Mouse (Mus musculus) CH12.LX (cell line): ENCODE results near the gene Mettl21c. TPM values are rescaled to one million over a fixed set of nuclear protein-coding genes. Genes with fewer than 3 reads are reported as not detected.

Experiments
- DNase-seq: peaks from one replicate; pipeline ENCODE4 v3.0.0-alpha.2; 2013; ENCODE audit errors: extremely low read depth
- H3K27ac ChIP-seq: 2 replicates; pipeline ENCODE4 v1.5.1; 2012; ENCODE audit warnings: low read depth, mild to moderate bottlenecking, control low read depth, moderate library complexity; ENCODE audit not compliant: insufficient read depth
- H3K27me3 ChIP-seq: replicated peaks from 2 replicates; pipeline ENCODE3; 2012; ENCODE audit warnings: inconsistent platforms
- H3K36me3 ChIP-seq, 2 experiments: replicated peaks in 1 of 2; 2 replicates each; pipeline versions ENCODE3 to v1.6.1; 2012; ENCODE audit warnings: inconsistent platforms in 1 of 2, low read length in 1 of 2, mild to moderate bottlenecking in 1 of 2, mixed read lengths in 1 of 2, moderate library complexity in 1 of 2; ENCODE audit not compliant: control insufficient read depth in 1 of 2, insufficient read depth in 1 of 2
- H3K4me1 ChIP-seq, 2 experiments: 2 replicates each; pipeline ENCODE4 v1.6.1; 2012; ENCODE audit warnings: inconsistent platforms in 1 of 2, moderate library complexity in 1 of 2; ENCODE audit not compliant: insufficient read depth in 2 of 2, control insufficient read depth in 1 of 2
- H3K4me2 ChIP-seq: 2 replicates; pipeline ENCODE4 v1.6.1; 2012; ENCODE audit warnings: low read depth, mild to moderate bottlenecking, control low read depth; ENCODE audit not compliant: poor library complexity, insufficient read depth, severe bottlenecking
- H3K4me3 ChIP-seq, 3 experiments: fragments of 150-350 bp in 1 of 3; sonication (generic) in 1 of 3; replicated peaks in 1 of 3; 2 replicates each; pipeline versions ENCODE3 to v1.5.1; 2011 to 2012; ENCODE audit warnings: low read depth in 2 of 3, low read length in 2 of 3, mild to moderate bottlenecking in 2 of 3, moderate library complexity in 2 of 3, control low read depth in 1 of 3, improper control_type of control experiment in 1 of 3, inconsistent platforms in 1 of 3, mixed read lengths in 1 of 3; ENCODE audit not compliant: poor library complexity in 1 of 3
- H3K79me2 ChIP-seq: replicated peaks from 2 replicates; pipeline ENCODE4 v1.6.1; 2012; ENCODE audit warnings: mild to moderate bottlenecking, moderate library complexity; ENCODE audit not compliant: control insufficient read depth, poor library complexity, insufficient read depth, severe bottlenecking; ENCODE audit errors: extremely low read depth
- H3K9ac ChIP-seq: 2 replicates; pipeline ENCODE4 v1.6.1; 2012; ENCODE audit warnings: low read depth, mild to moderate bottlenecking, control low read depth, moderate library complexity; ENCODE audit not compliant: insufficient read depth
- H3K9me3 ChIP-seq: replicated peaks from 2 replicates; pipeline ENCODE3; 2012; ENCODE audit warnings: low read length, inconsistent platforms, mixed read lengths
- CHD1 ChIP-seq: IDR thresholded peaks from 2 replicates; pipeline ENCODE4 v1.6.1; 2012; ENCODE audit warnings: low read depth, low read length, improper control_type of control experiment, inconsistent platforms
- CHD2 ChIP-seq: IDR thresholded peaks from 2 replicates; pipeline ENCODE4 v1.6.1; 2011; ENCODE audit warnings: low read length, improper control_type of control experiment
- CTCF ChIP-seq, 2 experiments: IDR thresholded peaks in 1 of 2; conservative IDR thresholded peaks in 1 of 2; 2 replicates each; pipeline ENCODE4 v1.5.1; 2011 to 2012; ENCODE audit warnings: low read depth in 2 of 2, low read length in 2 of 2, improper control_type of control experiment in 1 of 2, inconsistent platforms in 1 of 2, mild to moderate bottlenecking in 1 of 2, moderate library complexity in 1 of 2
- E2F4 ChIP-seq: IDR thresholded peaks from 2 replicates; pipeline ENCODE4 v1.6.1; 2011; ENCODE audit warnings: low read depth, low read length, improper control_type of control experiment; ENCODE audit not compliant: insufficient replicate concordance
- EP300 ChIP-seq: IDR thresholded peaks from 2 replicates; pipeline ENCODE4 v1.6.1; 2011; ENCODE audit warnings: low read length, improper control_type of control experiment
- HCFC1 ChIP-seq: IDR thresholded peaks from 2 replicates; pipeline ENCODE4 v1.6.1; 2012; ENCODE audit warnings: low read depth, mild to moderate bottlenecking, inconsistent platforms, low read length, improper control_type of control experiment
- IRF4 ChIP-seq: IDR thresholded peaks from 2 replicates; pipeline ENCODE4 v1.6.1; 2014; ENCODE audit warnings: low read depth, mild to moderate bottlenecking, inconsistent platforms, low read length, improper control_type of control experiment
- JUND ChIP-seq: conservative IDR thresholded peaks from 2 replicates; pipeline ENCODE4 v1.6.1; 2011; ENCODE audit warnings: low read depth, low read length, improper control_type of control experiment
- KAT2A ChIP-seq: IDR thresholded peaks from 2 replicates; pipeline ENCODE4 v1.6.1; 2012; ENCODE audit warnings: low read length, improper control_type of control experiment, inconsistent platforms; ENCODE audit not compliant: insufficient replicate concordance
- MEF2A ChIP-seq: IDR thresholded peaks from 2 replicates; pipeline ENCODE4 v1.6.1; 2014; ENCODE audit warnings: low read depth, mild to moderate bottlenecking, inconsistent platforms, low read length, improper control_type of control experiment, borderline replicate concordance
- MXI1 ChIP-seq: IDR thresholded peaks from 2 replicates; pipeline ENCODE4 v1.6.1; 2011; ENCODE audit warnings: mild to moderate bottlenecking, low read depth, low read length, improper control_type of control experiment
- NELFE ChIP-seq: IDR thresholded peaks from 2 replicates; pipeline ENCODE4 v1.6.1; 2011; ENCODE audit warnings: low read depth, low read length, improper control_type of control experiment
- PAX5 ChIP-seq: IDR thresholded peaks from 2 replicates; pipeline ENCODE4 v1.6.1; 2012; ENCODE audit warnings: low read length, inconsistent platforms, mixed read lengths
- POLR2A ChIP-seq: IDR thresholded peaks from 2 replicates; pipeline ENCODE4 v1.6.1; 2011; ENCODE audit warnings: low read depth, mild to moderate bottlenecking, improper control_type of control experiment, low read length
- RAD21 ChIP-seq: IDR thresholded peaks from 2 replicates; pipeline ENCODE4 v1.6.1; 2011; ENCODE audit warnings: low read depth, mild to moderate bottlenecking, low read length, improper control_type of control experiment, moderate library complexity
- SMC3 ChIP-seq: IDR thresholded peaks from 2 replicates; pipeline ENCODE4 v1.6.1; 2011; ENCODE audit warnings: low read depth, low read length, improper control_type of control experiment
- UBTF ChIP-seq: IDR thresholded peaks from 2 replicates; pipeline ENCODE4 v1.6.1; 2012; ENCODE audit warnings: low read depth, mild to moderate bottlenecking, inconsistent platforms, low read length, improper control_type of control experiment, moderate library complexity
- USF1 ChIP-seq: IDR thresholded peaks from 2 replicates; pipeline ENCODE4 v1.6.1; 2014; ENCODE audit warnings: low read depth, mild to moderate bottlenecking, inconsistent platforms, low read length, improper control_type of control experiment
- USF2 ChIP-seq: conservative IDR thresholded peaks from 2 replicates; pipeline ENCODE4 v1.6.1; 2011; ENCODE audit warnings: low read depth, low read length, improper control_type of control experiment
- ZC3H11A ChIP-seq: IDR thresholded peaks from 2 replicates; pipeline ENCODE4 v1.6.1; 2012; ENCODE audit warnings: low read depth, mild to moderate bottlenecking, inconsistent platforms, low read length, improper control_type of control experiment
- ZKSCAN1 ChIP-seq: IDR thresholded peaks from 2 replicates; pipeline ENCODE4 v1.6.1; 2012; ENCODE audit warnings: low read depth, inconsistent platforms, low read length, improper control_type of control experiment, borderline replicate concordance
- ZNF384 ChIP-seq: IDR thresholded peaks from 2 replicates; pipeline ENCODE4 v1.6.1; 2012; ENCODE audit warnings: low read depth, low read length, improper control_type of control experiment, inconsistent platforms
- dilution Hi-C: fragments of 300-500 bp; cut with MboI; formaldehyde crosslinking; loops from 2 replicates; pipeline ENCODE4 v1.14.3; 2020; ENCODE audit warnings: low sequenced_read_pairs; ENCODE audit not compliant: extremely low pct_unique_long_range_greater_than_20kb, extremely low pct_ligation_motif_present
- in situ Hi-C: fragments of 300-500 bp; cut with MboI; formaldehyde crosslinking; loops from 3 replicates; pipeline ENCODE4 v1.14.3; 2019; ENCODE audit warnings: low sequenced_read_pairs, low pct_ligation_motif_present, low pct_unique_long_range_greater_than_20kb, mixed read lengths
- polyA plus RNA-seq: library from polyadenylated mRNA; unstranded; fragments of >175 nt; gene quantifications from 2 replicates; pipeline ENCODE4 v1.2.1, GENCODE M21; 2012; ENCODE audit warnings: low read depth; ENCODE audit not compliant: insufficient read length
- total RNA-seq, 2 experiments: library from RNA; depleted of rRNA; stranded (reverse); fragments of 300-350 nt in 1 of 2; fragments of >200 nt in 1 of 2; gene quantifications; 2 replicates each; pipeline ENCODE4 v1.2.3; 2012 to 2014

Mettl21c gene
- total and polyA plus RNA-seq, 3 experiments = 0.13 to 0.31 (median 0.16) TPM

- Histone ChIP-seq H3K27me3 (no peaks in the 10 kb centered on the region), H3K36me3 (no peaks in the 10 kb centered on the region), H3K79me2 (no peaks in the 10 kb centered on the region), H3K9me3 (no peaks in the 10 kb centered on the region), H3K9ac (no peak overlapping the region), H3K27ac (no peak overlapping the region), H3K4me2 (no peak overlapping the region), H3K4me1 (peaks cover 0 to 16% of the 10 kb centered on the region in 2 experiments; a peak in 2 of 4 replicates), H3K4me3 (no peak overlapping the region)
- DNase-seq = no peak
- in situ Hi-C loops = loop anchor here (5.0 to 10.0 kb wide), 2 partner anchors 161 to 419 kb away; no protein-coding TSS in a partner anchor
- TF ChIP-seq HCFC1 (no peak), USF1 (no peak), MEF2A (no peak), ZNF384 (no peak), ZKSCAN1 (peak; percentile 93)
- dilution Hi-C loops = no loop called here
These were observed 43.6 kb upstream of the Mettl21c start for GRCm38 (mm10) chr1:44063439-44063838.

DNA sequence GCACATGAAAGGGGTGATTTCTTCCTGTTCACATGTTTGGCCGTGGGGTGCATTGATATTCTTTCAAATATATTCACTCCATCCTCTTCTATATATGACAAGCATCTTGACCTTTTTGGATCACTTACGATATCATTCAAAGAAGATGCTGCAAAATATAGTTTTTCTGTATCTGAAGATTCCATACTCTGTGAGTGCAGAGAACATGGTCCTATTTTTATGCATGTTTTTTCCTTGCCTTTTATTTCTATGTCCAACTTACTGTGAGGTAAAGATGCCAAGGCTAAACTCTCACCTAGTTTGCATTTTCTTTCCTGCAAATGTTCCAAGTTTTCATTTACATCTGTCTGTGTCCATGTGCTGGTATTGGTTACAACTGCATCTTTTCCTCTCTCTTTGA is 42.0 kb upstream of the Mettl21c start, which contains the start of gene Gm8251:
Gm8251 (minus strand) TSS at position 101 of the 400 bp plus-strand sequence.
- no peak for TF ChIP-seq MXI1
- no peak for TF ChIP-seq UBTF
- Histone ChIP-seq H3K27me3 (no peaks in the 10 kb centered on the region), H3K9ac (no peak within 1 kb of the TSS), H3K4me1 (peaks cover 0 to 16% of the 10 kb centered on the region in 2 experiments; a peak in 2 of 4 replicates), H3K4me2 (no peak within 1 kb of the TSS), H3K27ac (no peak within 1 kb of the TSS), H3K79me2 (no peaks in the 10 kb centered on the region), H3K4me3 (no peak within 1 kb of the TSS), H3K9me3 (no peaks in the 10 kb centered on the region), H3K36me3 (no peaks in the 10 kb centered on the region)
- in situ Hi-C loops (loop anchor here (5.0 to 10.0 kb wide), 2 partner anchors 160 to 417 kb away; no protein-coding TSS in a partner anchor), dilution Hi-C loops (no loop called here)
- DNase-seq = no peak

GRCm38 (mm10) chr1:44057805-44058204 is 38.0 kb upstream of the Mettl21c start:
- H3K27me3 ChIP-seq = no peaks in the 10 kb centered on the region
- no peak overlapping the region for H3K4me3 ChIP-seq
- no peaks in the 10 kb centered on the region for H3K9me3 ChIP-seq
- no peak for DNase-seq
- no peak overlapping the region for H3K27ac ChIP-seq
- H3K4me1 ChIP-seq = peaks cover 0 to 16% of the 10 kb centered on the region in 2 experiments; a peak in 2 of 4 replicates
- no peaks in the 10 kb centered on the region for H3K79me2 ChIP-seq
- in situ Hi-C loops = no loop called here
- no peaks in the 10 kb centered on the region for H3K36me3 ChIP-seq
- TF ChIP-seq CTCF (conservative IDR thresholded peaks at IDR 0.05 in 1 of 2, IDR thresholded peaks at IDR 0.05 in 1 of 2; ENCODE audit: low read depth in 2 of 2, low read length in 2 of 2) (no peak), ZNF384 (no peak), IRF4 (no peak), POLR2A (no peak), EP300 (no peak), USF1 (no peak), CHD1 (no peak), HCFC1 (no peak), UBTF (no peak), PAX5 (no peak), CHD2 (no peak), E2F4 (no peak), KAT2A (no peak), MEF2A (no peak), USF2 (no peak), JUND (no peak), SMC3 (no peak), ZC3H11A (no peak), NELFE (no peak), RAD21 (no peak)
- no peak overlapping the region for H3K4me2 ChIP-seq
- no peak overlapping the region for H3K9ac ChIP-seq
- dilution Hi-C loops = no loop called here
